Mouse (Mus musculus): ENCODE data around the gene Ankra2. TPM values are rescaled to one million over a fixed set of nuclear protein-coding genes. Genes with fewer than 3 reads are reported as not detected.

The Ankra2 gene
- polyA plus RNA-seq, 1 experiment from 2014 or later = 17.0 TPM

DNA sequence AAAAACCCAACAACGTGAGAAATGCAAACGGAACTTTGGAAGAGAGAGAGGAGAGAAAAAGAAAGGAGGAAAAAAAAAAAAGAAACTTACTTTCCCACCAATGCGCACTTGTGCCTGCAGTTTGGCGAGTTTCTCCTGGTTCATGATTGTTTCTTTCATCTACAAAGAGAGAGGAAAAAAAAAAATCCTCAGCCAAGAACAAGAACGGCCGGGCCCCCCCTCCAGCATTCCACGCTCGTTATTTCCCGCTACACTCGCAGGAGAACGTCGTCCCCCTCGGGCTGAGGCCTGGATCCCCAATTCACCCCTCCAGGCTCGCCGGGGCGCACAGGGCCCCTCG is 53.2 kb downstream of the Ankra2 start:
- H3K4me3 ChIP-seq = peak overlapping the region; percentile 97
- ATAC-seq (replicated peaks; ENCODE audit: insufficient number of reproducible peaks, insufficient read depth, low FRiP score, low read depth) = no peak
- peak overlapping the region; percentile 99 for H3K9ac ChIP-seq
- peak overlapping the region; percentile 68 for H3K4me2 ChIP-seq
- H3K9me3 ChIP-seq (replicated peaks) = no peaks in the 10 kb centered on the region
- H3K27ac ChIP-seq = peak overlapping the region; percentile 92
- peaks cover 17% of the 10 kb centered on the region for H3K36me3 ChIP-seq
- H3K27me3 ChIP-seq = no peaks in the 10 kb centered on the region
- H3K4me1 ChIP-seq (replicated peaks) = peaks cover 13% of the 10 kb centered on the region
- 1% methylated on average over 17 of the region's 17 CpGs for WGBS

DNA sequence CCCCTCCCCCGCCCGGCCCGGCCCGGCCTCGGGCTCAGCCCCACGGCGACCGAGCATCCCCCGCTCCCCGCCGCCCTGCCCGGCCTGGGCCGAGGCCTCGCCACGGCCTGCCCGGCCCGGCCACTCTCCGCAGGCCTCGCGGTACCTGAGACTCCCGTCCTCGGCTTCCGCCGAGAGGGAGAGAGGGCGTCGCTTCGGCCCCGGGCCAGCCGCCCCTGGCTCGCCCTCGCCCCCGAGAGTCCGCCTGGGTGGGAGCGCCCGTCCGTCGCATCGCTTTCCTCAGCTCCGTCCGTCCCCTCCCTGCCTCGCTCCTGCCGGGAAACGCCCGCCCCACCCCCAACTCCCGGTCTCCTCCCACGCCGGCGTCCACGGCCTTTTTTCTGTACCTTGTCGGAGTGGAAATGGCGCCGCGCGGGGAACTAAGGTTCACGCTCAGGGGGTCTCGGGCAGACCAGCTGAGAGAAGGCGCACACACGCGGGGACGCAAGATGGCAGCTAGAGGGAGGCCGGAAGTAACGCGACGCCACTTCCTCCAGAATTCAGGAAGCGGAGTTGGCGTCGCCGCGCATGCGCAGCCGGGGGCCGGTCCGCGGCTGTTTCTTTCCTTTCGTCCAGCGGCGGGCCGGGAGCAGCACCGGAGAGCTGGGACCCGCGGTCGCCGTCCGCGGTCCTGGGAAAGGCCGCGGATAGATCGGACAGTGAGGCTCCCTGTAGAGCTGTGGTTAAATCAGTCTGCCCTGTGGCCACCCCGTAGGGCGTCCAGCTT is 53.8 kb downstream of the Ankra2 start, which contains the start of gene Btf3:
Btf3 (minus strand) TSS at position 527 of the 766 bp plus-strand sequence.
- Histone ChIP-seq H3K27me3 (no peaks in the 10 kb centered on the region), H3K4me2 (peak within 1 kb of the TSS; percentile 77), H3K36me3 (peaks cover 12% of the 10 kb centered on the region), H3K27ac (peak within 1 kb of the TSS; percentile 92), H3K9ac (peak within 1 kb of the TSS; percentile 99), H3K4me3 (peak within 1 kb of the TSS; percentile 97), H3K9me3 (replicated peaks) (no peaks in the 10 kb centered on the region), H3K4me1 (replicated peaks) (peaks cover 13% of the 10 kb centered on the region)
- under 1% methylated on average over 81 of the region's 90 CpGs for WGBS
- ATAC-seq (replicated peaks; ENCODE audit: insufficient number of reproducible peaks, insufficient read depth, low FRiP score, low read depth) = peak; percentile 87

DNA sequence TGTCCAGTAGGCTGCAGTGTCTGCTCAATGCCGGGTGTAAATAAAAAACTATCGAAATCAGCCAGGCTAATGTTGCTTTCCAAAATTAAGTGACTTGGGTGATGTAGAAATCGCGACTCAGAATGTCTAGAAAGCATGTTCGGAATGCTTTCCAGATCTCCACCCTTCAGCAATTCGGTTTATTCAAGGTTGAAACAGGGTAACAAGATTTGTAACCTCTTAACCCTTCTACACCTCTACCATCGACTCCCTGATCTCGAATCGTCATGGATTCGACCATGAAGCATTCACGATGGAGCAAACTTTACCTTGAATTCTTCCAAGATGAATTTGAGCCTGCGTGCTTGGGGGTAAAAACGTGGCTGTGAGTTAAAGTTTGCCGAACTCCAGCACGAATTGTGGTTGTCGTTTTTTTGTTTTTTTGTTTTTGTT is 54.4 kb downstream of the Ankra2 start:
- no peak for ATAC-seq (replicated peaks; ENCODE audit: insufficient number of reproducible peaks, insufficient read depth, low FRiP score, low read depth)
- Histone ChIP-seq H3K9me3 (replicated peaks) (no peaks in the 10 kb centered on the region), H3K36me3 (peaks cover 6% of the 10 kb centered on the region), H3K27ac (peak overlapping the region; percentile 92), H3K27me3 (no peaks in the 10 kb centered on the region), H3K9ac (peak overlapping the region; percentile 99), H3K4me3 (peak overlapping the region; percentile 97), H3K4me2 (peak overlapping the region; percentile 77), H3K4me1 (replicated peaks) (peaks cover 13% of the 10 kb centered on the region)
- 3% methylated on average over 16 of the region's 16 CpGs for WGBS

DNA sequence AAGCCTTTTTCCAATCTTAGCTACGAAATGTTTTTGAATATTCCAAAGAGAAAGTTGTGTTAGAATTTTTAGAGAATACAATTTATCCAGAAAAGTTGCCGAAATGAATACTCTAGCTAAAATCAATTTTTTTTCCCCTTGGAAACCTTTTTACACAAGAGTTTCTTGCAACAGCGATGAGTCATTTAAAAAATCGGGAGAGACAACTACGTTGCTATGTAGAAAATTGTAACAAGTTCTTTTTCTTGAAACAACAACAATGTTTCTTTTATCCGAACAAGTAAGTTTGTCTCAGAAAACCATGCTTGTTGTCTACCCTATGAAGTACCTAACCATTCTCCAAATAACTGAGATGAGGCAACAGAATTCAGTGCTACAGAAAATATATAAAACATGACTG is 55.0 kb downstream of the Ankra2 start:
- H3K4me2 ChIP-seq = peak overlapping the region; percentile 77; the same call in 1 of the 2 replicates
- no peak for ATAC-seq (replicated peaks; ENCODE audit: insufficient number of reproducible peaks, insufficient read depth, low FRiP score, low read depth)
- no peaks in the 10 kb centered on the region for H3K9me3 ChIP-seq (replicated peaks)
- H3K36me3 ChIP-seq = peaks cover 1% of the 10 kb centered on the region; the same call in 1 of the 2 replicates
- no peak overlapping the region for H3K9ac ChIP-seq
- WGBS = 84% methylated on average over 6 of the region's 6 CpGs
- H3K4me1 ChIP-seq (replicated peaks) = peaks cover 13% of the 10 kb centered on the region
- H3K27me3 ChIP-seq = no peaks in the 10 kb centered on the region
- H3K4me3 ChIP-seq = no peak overlapping the region; the same call in 1 of the 2 replicates
- no peak overlapping the region for H3K27ac ChIP-seq

Other genes with a start within 250 kb of the Ankra2 start
- 10.7 and 15.4 TPM in 2 replicates for gene Arhgef28, start 56.6 kb upstream of the Ankra2 start, polyA plus RNA-seq (2015; fragmentation: Nextera tagmentation; extraction: Ambion mirVana)
- 12.5 and 16.0 TPM in 2 replicates for gene Utp15, start within 50 bp of the Ankra2 start, polyA plus RNA-seq (2015; fragmentation: Nextera tagmentation; extraction: Ambion mirVana)
- not detected in 2 replicates for gene Gm21976, start 16.8 kb downstream of the Ankra2 start, polyA plus RNA-seq (2015; fragmentation: Nextera tagmentation; extraction: Ambion mirVana)
- gene Btf3, start 53.9 kb downstream of the Ankra2 start, polyA plus RNA-seq (2015; fragmentation: Nextera tagmentation; extraction: Ambion mirVana) = 353 and 399 TPM in 2 replicates
- gene Foxd1, start 91.2 kb downstream of the Ankra2 start, polyA plus RNA-seq (2015; fragmentation: Nextera tagmentation; extraction: Ambion mirVana) = 0.05 TPM in 1 of 2 replicates, not detected in the other
- 0.36 and 0.79 TPM in 2 replicates for gene Gm10320, start 228.9 kb downstream of the Ankra2 start, polyA plus RNA-seq (2015; fragmentation: Nextera tagmentation; extraction: Ambion mirVana)